In genomic region chr1:123316886-123317285, GRCm38 (mm10) we compare ENCODE assay signal across 22 mouse cellular contexts.
"Had no signal": no experiment of that assay in that cellular context is flagged by ENCODE, and none has a peak within 500 bp of the region (broad histone marks: within the 10 kb centered on the region; RNA-seq: fewer than 3 reads in every experiment).

No protein-coding gene starts in this region.

- ATAC-seq: forebrain, postnatal 0 days; hindbrain, postnatal 0 days; intestine, embryonic 16.5 days; liver, embryonic 12.5 days had no signal

- H3K9me3 ChIP-seq: heart, embryonic 13.5 days; heart, embryonic 15.5 days; hindbrain, embryonic 13.5 days; hindbrain, embryonic 15.5 days; limb, embryonic 13.5 days; limb, embryonic 15.5 days; liver, embryonic 12.5 days had no signal

- H3K4me2 ChIP-seq: heart, embryonic 11.5 days; heart, embryonic 13.5 days; heart, embryonic 15.5 days; hindbrain, embryonic 13.5 days; hindbrain, embryonic 15.5 days; limb, embryonic 13.5 days; limb, embryonic 15.5 days; liver, embryonic 12.5 days had no signal

- H3K27me3 ChIP-seq: heart, embryonic 13.5 days; heart, embryonic 15.5 days; hindbrain, embryonic 13.5 days; hindbrain, embryonic 15.5 days; limb, embryonic 13.5 days; limb, embryonic 15.5 days; liver, embryonic 12.5 days had no signal

- H3K4me1 ChIP-seq: heart, embryonic 13.5 days; heart, embryonic 15.5 days; hindbrain, embryonic 13.5 days; hindbrain, embryonic 15.5 days; limb, embryonic 13.5 days; limb, embryonic 15.5 days; liver, embryonic 12.5 days had no signal

- H3K4me3 ChIP-seq: heart, adult 2 months; heart, embryonic 13.5 days; heart, embryonic 15.5 days; hindbrain, embryonic 13.5 days; hindbrain, embryonic 15.5 days; layer of hippocampus, adult 2 months; limb, embryonic 13.5 days; limb, embryonic 15.5 days; liver, embryonic 12.5 days had no signal

- H3K9ac ChIP-seq: forebrain, postnatal 0 days; heart, embryonic 13.5 days; heart, embryonic 15.5 days; hindbrain, embryonic 13.5 days; hindbrain, embryonic 15.5 days; limb, embryonic 13.5 days; limb, embryonic 15.5 days; liver, embryonic 12.5 days; liver, embryonic 14.5 days had no signal

- H3K36me3 ChIP-seq: heart, embryonic 13.5 days; heart, embryonic 15.5 days; hindbrain, embryonic 13.5 days; hindbrain, embryonic 15.5 days; limb, embryonic 13.5 days; limb, embryonic 15.5 days; liver, embryonic 12.5 days had no signal

- DNase-seq: forebrain, postnatal 0 days; gastrocnemius, postnatal 14 days; gastrocnemius, postnatal 36 days; heart, adult 11 months; heart, adult 2 months; heart, postnatal 14 days; heart, postnatal 36 days; left cerebral cortex, postnatal 4 days; lung, adult 18-20 months had no signal

- H3K27ac ChIP-seq: heart, adult 2 months; heart, embryonic 13.5 days; heart, embryonic 15.5 days; hindbrain, embryonic 13.5 days; hindbrain, embryonic 15.5 days; hindbrain, postnatal 0 days; kidney, postnatal 0 days; layer of hippocampus, adult 2 months; limb, embryonic 13.5 days; limb, embryonic 15.5 days; liver, embryonic 12.5 days; liver, embryonic 14.5 days had no signal
